Mouse (Mus musculus) splenic B cell, adult 2 months (primary cell): Measurements from ENCODE around the gene Brwd3.

Experiments
- DNase-seq: peaks from one replicate; pipeline ENCODE4 v3.0.0-alpha.2; 2011; ENCODE audit warnings: low read depth, low spot score
- H3K27me3 ChIP-seq: 2 replicates; pipeline ENCODE4 v1.6.1; 2012; ENCODE audit warnings: mild to moderate bottlenecking, low read length, moderate library complexity, mixed read lengths; ENCODE audit not compliant: control insufficient read depth, poor library complexity, insufficient read depth, severe bottlenecking
- H3K36me3 ChIP-seq: 2 replicates; pipeline ENCODE4 v1.6.1; 2012; ENCODE audit warnings: mild to moderate bottlenecking, low read length, moderate library complexity, mixed read lengths; ENCODE audit not compliant: control insufficient read depth, poor library complexity, insufficient read depth, severe bottlenecking

Brwd3 gene

GRCm38 (mm10) chrX:108724241-108724640 lies 109.9 kb downstream of the Brwd3 start:
- no peak for DNase-seq
- Histone ChIP-seq H3K27me3 (no peaks in the 10 kb centered on the region), H3K36me3 (no peaks in the 10 kb centered on the region)

GRCm38 (mm10) chrX:108722447-108722846 lies 111.7 kb downstream of the Brwd3 start:
- no peaks in the 10 kb centered on the region for H3K27me3 ChIP-seq
- DNase-seq: no peak
- no peaks in the 10 kb centered on the region for H3K36me3 ChIP-seq

GRCm38 (mm10) chrX:108704312-108704711 lies 129.9 kb downstream of the Brwd3 start:
- no peaks in the 10 kb centered on the region for H3K27me3 ChIP-seq
- H3K36me3 ChIP-seq: no peaks in the 10 kb centered on the region
- no peak for DNase-seq
